Mouse (Mus musculus): ENCODE measurements around the gene Tesk1. TPM values are rescaled to one million over a fixed set of nuclear protein-coding genes. Genes with fewer than 3 reads are reported as not detected.
A peak's percentile ranks its signal among the peaks of the same experiment; 100 is the strongest.

Gene Tesk1
- polyA plus RNA-seq (2016; fragmentation: Nextera tagmentation; extraction: Ambion mirVana): 14.9 and 15.4 TPM in 2 replicates

DNA sequence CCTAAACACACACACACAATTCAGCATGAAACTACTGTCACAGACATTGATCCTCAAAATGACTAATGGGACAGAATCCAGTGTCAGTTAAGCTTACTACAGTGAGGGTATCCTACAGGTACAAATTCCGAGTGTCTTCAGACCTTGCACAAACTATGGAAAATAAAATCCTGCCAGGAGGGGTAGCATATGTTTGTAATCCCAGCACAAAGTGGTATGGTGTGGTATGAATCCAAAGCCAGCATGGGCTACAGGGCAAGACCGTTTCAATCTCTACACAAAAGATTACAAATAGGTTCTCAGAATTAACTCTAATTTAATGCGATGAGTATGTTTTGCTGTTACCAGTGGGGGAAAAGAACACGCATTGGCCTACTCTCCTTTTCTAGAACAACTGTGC is at the start of gene Tesk1:
TSS of gene Tesk1 (plus strand) at position 301 of the 400 bp plus-strand sequence.
- Histone ChIP-seq H3K27me3 (replicated peaks) (no peaks in the 10 kb centered on the region), H3K27ac (peak within 1 kb of the TSS; percentile 92), H3K9me3 (no peaks in the 10 kb centered on the region), H3K9ac (peak within 1 kb of the TSS; percentile 98), H3K4me2 (replicated peaks) (peak within 1 kb of the TSS; percentile 94), H3K4me1 (peaks cover 14% of the 10 kb centered on the region), H3K4me3 (peak within 1 kb of the TSS; percentile 97), H3K36me3 (peaks cover 14% of the 10 kb centered on the region)
- no peak for ATAC-seq (ENCODE audit: low FRiP score, low read depth)
- WGBS: 32% methylated on average over 4 of the region's 4 CpGs

DNA sequence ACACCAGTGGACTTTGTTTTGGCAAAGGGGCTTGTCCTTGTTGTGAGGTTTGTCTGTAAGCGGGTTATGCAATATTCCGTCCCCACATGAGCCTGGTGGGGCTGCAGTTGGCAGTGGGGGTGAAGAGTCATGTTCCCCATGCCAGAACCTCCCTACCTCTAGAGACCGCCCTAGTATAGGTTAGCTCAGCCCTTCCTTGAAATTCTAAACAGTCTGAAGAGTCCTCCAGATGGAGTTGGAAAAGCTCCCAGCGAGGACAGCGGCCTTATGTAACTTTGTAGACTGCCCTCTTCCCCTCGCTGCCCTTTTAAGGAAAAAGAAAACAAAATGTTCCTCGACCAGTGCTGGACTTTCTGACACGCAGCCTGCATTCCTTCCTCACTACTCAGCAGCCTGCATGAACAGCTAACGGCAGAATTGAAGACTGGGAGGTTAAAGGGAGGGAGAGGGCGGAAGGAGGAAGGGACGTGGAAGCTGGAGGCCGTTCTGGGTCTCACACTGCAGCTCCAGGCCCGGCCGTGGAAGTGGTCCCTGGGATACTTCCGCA is 47.3 kb upstream of the Tesk1 start:
- H3K9ac ChIP-seq: no peak overlapping the region
- H3K4me1 ChIP-seq: peaks cover 15% of the 10 kb centered on the region
- no peak for ATAC-seq (ENCODE audit: low FRiP score, low read depth)
- no peaks in the 10 kb centered on the region for H3K27me3 ChIP-seq (replicated peaks)
- no peaks in the 10 kb centered on the region for H3K9me3 ChIP-seq
- no peaks in the 10 kb centered on the region for H3K36me3 ChIP-seq
- no peak overlapping the region for H3K27ac ChIP-seq
- H3K4me2 ChIP-seq (replicated peaks): no peak overlapping the region
- 68% methylated on average over 15 of the region's 15 CpGs for WGBS
- H3K4me3 ChIP-seq: no peak overlapping the region

DNA sequence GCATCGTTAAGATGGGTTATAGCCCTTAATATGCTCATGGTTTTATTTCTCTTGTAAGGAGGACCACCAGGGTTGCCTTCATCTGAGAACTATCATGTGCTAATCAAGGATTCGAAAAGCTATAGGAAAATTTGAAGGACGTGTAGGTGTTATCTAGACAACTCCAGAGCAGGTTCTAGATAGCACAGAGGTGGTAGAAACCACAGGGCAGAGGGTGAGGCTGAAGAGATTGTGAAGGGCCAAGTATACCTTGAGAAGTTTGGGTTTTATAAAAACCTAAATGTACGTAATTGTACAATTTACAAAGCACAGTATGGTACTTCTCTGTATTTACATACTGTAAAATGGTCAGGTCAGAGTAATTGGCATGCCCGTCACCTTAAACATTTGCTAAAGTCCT is 46.6 kb upstream of the Tesk1 start:
- WGBS: 90% methylated on average over 5 of the region's 5 CpGs
- no peak overlapping the region for H3K4me2 ChIP-seq (replicated peaks)
- H3K36me3 ChIP-seq: no peaks in the 10 kb centered on the region
- ATAC-seq (ENCODE audit: low FRiP score, low read depth): no peak
- H3K4me1 ChIP-seq: peaks cover 16% of the 10 kb centered on the region
- no peak overlapping the region for H3K4me3 ChIP-seq
- H3K27me3 ChIP-seq (replicated peaks): no peaks in the 10 kb centered on the region
- no peak overlapping the region for H3K9ac ChIP-seq
- H3K27ac ChIP-seq: no peak overlapping the region
- no peaks in the 10 kb centered on the region for H3K9me3 ChIP-seq

DNA sequence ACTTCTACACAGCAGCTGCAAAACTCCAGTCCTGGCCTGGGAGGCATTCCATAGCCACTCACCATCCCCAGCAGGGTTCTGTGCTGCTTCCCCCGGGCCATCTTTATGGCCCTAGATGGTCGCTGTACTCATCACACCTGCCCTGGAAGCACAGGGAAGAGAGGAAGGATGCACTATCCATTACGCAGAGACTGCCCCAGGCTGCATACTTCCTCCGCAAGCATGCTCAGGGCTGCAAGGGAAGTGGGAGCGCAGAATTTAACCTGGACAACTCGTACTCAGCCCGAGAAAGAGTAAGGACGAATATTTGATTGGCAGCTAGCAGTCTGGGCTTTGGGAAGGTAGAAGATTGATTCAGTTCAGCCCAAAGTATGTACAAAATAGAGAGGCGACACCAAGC is 45.9 kb upstream of the Tesk1 start:
- no peaks in the 10 kb centered on the region for H3K27me3 ChIP-seq (replicated peaks)
- H3K4me2 ChIP-seq (replicated peaks): no peak overlapping the region
- H3K27ac ChIP-seq: no peak overlapping the region
- H3K9me3 ChIP-seq: no peaks in the 10 kb centered on the region
- no peak overlapping the region for H3K4me3 ChIP-seq
- no peak for ATAC-seq (ENCODE audit: low FRiP score, low read depth)
- H3K4me1 ChIP-seq: peaks cover 18% of the 10 kb centered on the region
- 68% methylated on average over 9 of the region's 9 CpGs for WGBS
- H3K9ac ChIP-seq: no peak overlapping the region
- H3K36me3 ChIP-seq: no peaks in the 10 kb centered on the region

DNA sequence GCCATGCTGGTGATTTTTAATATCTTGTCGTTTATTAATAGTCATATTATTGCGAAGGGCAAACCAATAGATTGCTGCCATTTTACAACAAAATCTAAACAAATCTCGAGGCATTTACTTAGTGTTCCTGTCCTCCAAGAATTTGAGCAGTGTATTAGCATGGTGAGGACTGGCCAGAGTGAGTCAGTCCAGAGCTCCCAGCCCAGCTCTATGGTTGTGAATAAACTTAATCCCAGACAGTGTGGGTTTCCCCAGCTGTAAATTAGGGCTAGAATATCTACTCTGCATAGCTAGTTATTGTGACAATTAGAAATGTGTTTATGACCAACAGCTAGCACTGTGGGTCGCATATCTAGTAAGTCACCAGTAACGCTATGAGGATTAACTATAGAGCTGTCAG is 45.4 kb upstream of the Tesk1 start:
- WGBS: 88% methylated on average over 5 of the region's 5 CpGs
- no peaks in the 10 kb centered on the region for H3K9me3 ChIP-seq
- ATAC-seq (ENCODE audit: low FRiP score, low read depth): no peak
- H3K4me3 ChIP-seq: no peak overlapping the region
- H3K36me3 ChIP-seq: no peaks in the 10 kb centered on the region
- no peak overlapping the region for H3K9ac ChIP-seq
- no peak overlapping the region for H3K27ac ChIP-seq
- no peaks in the 10 kb centered on the region for H3K27me3 ChIP-seq (replicated peaks)
- H3K4me2 ChIP-seq (replicated peaks): no peak overlapping the region
- peaks cover 24% of the 10 kb centered on the region for H3K4me1 ChIP-seq

DNA sequence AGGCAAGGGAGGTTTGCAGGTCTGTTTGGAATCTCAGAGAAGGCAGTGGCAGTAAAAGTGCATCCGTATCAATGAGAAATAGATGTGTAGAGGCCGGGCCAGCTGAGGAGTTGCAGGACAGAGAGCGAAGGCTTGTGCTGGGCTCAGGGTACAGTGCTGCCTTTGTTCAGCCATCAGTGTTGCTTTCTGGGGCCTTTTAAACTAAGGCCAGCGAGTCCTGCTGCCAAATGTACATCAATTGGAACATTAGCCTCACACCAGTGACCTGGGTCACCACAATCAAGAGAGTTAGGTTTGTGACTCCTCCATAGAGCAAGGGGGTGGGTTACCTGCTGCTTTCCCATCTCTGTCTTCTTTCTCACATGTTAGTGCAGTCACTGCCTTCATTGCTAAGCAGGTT is 43.7 kb upstream of the Tesk1 start:
- H3K9ac ChIP-seq: no peak overlapping the region
- no peak overlapping the region for H3K4me3 ChIP-seq

DNA sequence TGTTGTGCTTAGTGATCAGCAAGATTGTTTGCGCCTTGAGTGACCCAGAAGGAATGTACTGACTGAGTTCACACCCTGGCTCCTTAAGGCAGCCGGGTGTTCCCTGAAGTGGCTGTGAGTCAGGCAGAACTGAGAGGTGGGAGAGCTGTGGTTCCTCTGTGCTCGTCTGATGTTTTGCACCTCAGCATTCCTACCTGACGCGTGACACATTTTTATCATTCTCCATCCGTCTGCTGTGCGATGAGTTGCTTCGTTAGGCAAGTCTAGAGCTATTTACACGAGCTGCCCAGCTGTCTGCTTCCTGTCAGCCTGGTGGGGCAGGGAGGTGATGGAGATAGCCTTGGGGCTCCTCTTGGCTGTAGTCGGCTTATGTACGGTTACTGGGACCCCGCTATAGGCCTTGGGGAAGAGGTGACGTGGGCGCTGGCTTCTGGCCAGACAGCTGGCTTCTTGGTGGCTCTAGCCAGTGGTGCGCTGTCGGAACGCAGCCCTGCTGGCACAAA is 42.9 kb upstream of the Tesk1 start:
- Histone ChIP-seq H3K36me3 (no peaks in the 10 kb centered on the region), H3K9ac (no peak overlapping the region), H3K4me3 (no peak overlapping the region), H3K27me3 (replicated peaks) (no peaks in the 10 kb centered on the region), H3K4me2 (replicated peaks) (no peak overlapping the region), H3K27ac (no peak overlapping the region), H3K4me1 (peaks cover 25% of the 10 kb centered on the region), H3K9me3 (no peaks in the 10 kb centered on the region)
- 74% methylated on average over 17 of the region's 17 CpGs for WGBS
- no peak for ATAC-seq (ENCODE audit: low FRiP score, low read depth)

More for the DNA sequence above, 43.7 kb upstream of the Tesk1 start:
- Histone ChIP-seq H3K27ac (no peak overlapping the region), H3K4me2 (replicated peaks) (no peak overlapping the region), H3K27me3 (replicated peaks) (no peaks in the 10 kb centered on the region), H3K36me3 (no peaks in the 10 kb centered on the region), H3K4me1 (peaks cover 25% of the 10 kb centered on the region), H3K9me3 (no peaks in the 10 kb centered on the region)
- ATAC-seq (ENCODE audit: low FRiP score, low read depth): no peak
- 58% methylated on average over 4 of the region's 4 CpGs for WGBS

DNA sequence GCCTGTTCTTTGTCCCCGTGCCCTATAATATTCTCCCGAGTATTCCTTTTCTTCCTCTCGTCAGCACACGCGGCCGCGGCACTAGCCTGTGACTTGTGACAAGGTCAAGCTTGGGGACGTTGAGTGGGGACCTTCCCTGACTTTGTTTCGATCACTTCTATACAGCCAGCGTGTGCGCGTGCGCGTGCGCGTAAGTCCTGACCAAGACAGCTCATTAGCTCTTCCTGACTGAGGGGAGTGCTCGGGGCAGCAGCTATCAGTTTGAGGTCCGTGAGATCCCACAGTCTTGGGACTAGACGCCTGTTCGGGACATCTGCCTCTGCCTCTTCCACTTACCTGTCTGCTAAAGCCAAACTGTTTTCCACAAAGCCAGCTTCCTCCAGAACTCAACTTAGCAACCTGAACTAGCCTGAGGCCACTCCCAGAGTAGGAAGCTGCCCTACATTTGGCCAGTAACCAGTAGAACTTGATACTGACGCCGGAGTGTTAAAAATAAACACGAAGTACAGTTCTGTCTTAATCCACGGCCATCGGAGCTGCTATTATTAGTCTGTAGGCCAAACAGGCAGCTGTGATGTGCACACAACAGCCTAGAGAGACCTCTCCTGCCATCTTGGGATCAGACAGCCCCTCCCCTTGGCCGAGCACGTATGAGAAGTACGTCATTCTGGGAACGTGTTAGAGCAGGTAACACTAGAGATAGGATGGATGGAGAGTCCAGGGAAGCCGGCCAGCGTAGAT is 42.2 kb upstream of the Tesk1 start:
- Histone ChIP-seq H3K4me2 (replicated peaks) (no peak overlapping the region), H3K4me1 (peaks cover 25% of the 10 kb centered on the region), H3K9me3 (no peaks in the 10 kb centered on the region), H3K27me3 (replicated peaks) (no peaks in the 10 kb centered on the region), H3K4me3 (no peak overlapping the region), H3K27ac (no peak overlapping the region), H3K9ac (no peak overlapping the region), H3K36me3 (no peaks in the 10 kb centered on the region)
- WGBS: 86% methylated on average over 31 of the region's 31 CpGs
- ATAC-seq (ENCODE audit: low FRiP score, low read depth): no peak

DNA sequence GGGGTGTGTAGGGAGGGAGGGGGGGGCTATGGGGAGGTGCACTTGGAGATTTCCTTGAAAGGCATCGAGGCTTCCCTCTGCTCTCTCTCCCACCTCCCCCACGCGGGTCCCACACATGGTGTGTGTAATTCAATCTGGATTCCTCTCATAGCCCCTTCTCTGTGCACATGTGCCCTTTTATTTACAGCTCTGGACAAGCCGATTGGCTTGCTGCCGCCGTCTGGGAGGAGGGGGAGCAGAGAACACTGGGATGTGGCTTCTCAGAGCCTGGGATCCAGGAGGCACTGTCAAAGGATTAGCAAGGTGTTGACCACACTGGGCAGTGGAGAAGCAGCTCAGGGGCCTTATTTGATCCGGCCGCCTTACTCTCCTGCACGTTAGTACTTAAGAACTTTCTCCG is 40.8 kb upstream of the Tesk1 start:
- H3K9ac ChIP-seq: no peak overlapping the region
- 31% methylated on average over 10 of the region's 10 CpGs for WGBS
- no peaks in the 10 kb centered on the region for H3K9me3 ChIP-seq
- H3K4me2 ChIP-seq (replicated peaks): 0 out of 2 replicates have a peak overlapping the region, but pooled peaks have one; percentile 12
- no peak overlapping the region for H3K27ac ChIP-seq
- H3K4me1 ChIP-seq: peaks cover 32% of the 10 kb centered on the region
- H3K27me3 ChIP-seq (replicated peaks): no peaks in the 10 kb centered on the region
- H3K36me3 ChIP-seq: no peaks in the 10 kb centered on the region
- ATAC-seq (ENCODE audit: low FRiP score, low read depth): 0 out of 2 replicates have a peak, but pooled peaks have one; percentile 35
- no peak overlapping the region for H3K4me3 ChIP-seq

DNA sequence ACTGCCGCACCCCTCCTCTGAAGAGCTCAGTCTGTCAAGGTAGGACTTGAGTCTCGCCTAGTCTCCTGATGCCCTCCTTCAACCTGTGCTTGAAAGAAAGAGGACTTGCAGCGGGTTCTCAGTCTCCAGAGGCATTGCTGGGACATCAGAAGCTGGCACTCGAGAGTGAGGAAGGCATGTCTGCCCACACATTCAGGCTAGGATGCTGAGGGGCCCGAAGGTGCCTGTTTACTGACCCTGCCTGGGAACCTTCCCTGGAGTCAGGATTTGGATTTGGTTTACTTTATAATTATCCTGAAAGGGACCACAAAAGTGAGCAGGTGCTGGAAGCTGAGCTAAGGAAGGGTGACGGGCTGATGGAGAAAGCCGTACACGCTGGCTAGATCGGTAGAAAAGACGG is 40.3 kb upstream of the Tesk1 start:
- ATAC-seq (ENCODE audit: low FRiP score, low read depth): no peak
- no peaks in the 10 kb centered on the region for H3K27me3 ChIP-seq (replicated peaks)
- no peaks in the 10 kb centered on the region for H3K9me3 ChIP-seq
- peaks cover 33% of the 10 kb centered on the region for H3K4me1 ChIP-seq
- no peak overlapping the region for H3K9ac ChIP-seq
- H3K36me3 ChIP-seq: no peaks in the 10 kb centered on the region
- WGBS: 91% methylated on average over 10 of the region's 10 CpGs
- H3K4me3 ChIP-seq: no peak overlapping the region
- H3K27ac ChIP-seq: no peak overlapping the region
- H3K4me2 ChIP-seq (replicated peaks): no peak overlapping the region

DNA sequence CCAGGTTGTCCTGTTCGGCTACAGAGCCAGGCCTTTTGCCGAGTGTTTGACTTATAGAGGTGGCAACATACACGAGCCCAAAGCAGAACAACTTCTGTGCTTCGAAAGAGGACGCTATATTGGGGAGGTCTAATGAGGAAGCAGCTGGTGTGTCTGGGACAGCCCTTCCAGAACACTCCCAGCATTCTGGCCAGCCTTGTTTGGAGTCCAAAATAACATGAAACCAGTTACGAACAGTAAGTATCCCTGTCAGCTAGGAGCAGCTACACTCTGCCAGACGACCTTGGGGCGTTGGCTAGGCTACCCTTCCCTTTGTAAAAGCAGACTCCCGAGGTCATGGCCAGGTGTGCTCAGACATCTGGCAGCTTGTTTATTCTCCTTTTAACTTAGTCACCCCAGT is 39.5 kb upstream of the Tesk1 start:
- H3K27ac ChIP-seq: no peak overlapping the region
- 86% methylated on average over 9 of the region's 9 CpGs for WGBS
- no peak overlapping the region for H3K9ac ChIP-seq
- no peak for ATAC-seq (ENCODE audit: low FRiP score, low read depth)
- H3K4me2 ChIP-seq (replicated peaks): no peak overlapping the region
- H3K4me3 ChIP-seq: no peak overlapping the region
- H3K9me3 ChIP-seq: no peaks in the 10 kb centered on the region
- H3K27me3 ChIP-seq (replicated peaks): no peaks in the 10 kb centered on the region
- H3K4me1 ChIP-seq: peaks cover 35% of the 10 kb centered on the region
- no peaks in the 10 kb centered on the region for H3K36me3 ChIP-seq

DNA sequence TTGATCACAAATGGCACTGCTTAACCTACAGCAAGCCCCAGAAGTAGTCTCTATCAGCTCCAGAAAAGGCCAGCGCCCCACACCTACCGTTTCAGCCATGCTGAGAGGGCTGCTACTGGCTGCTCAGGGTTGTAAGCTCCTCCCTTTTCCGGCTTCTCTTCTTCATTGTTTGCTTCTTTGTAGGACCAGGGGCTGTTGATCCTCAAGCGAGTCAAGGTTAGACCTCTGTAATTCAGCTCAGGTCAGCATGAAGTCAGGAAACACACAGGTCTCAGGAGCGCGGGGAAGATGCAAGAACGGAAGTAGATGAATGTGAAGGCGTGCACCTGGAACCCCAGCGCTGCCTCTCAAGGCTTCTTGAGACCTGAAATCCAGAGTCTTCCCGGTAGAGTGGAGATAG is 37.0 kb upstream of the Tesk1 start:
- no peak for ATAC-seq (ENCODE audit: low FRiP score, low read depth)
- Histone ChIP-seq H3K27ac (no peak overlapping the region), H3K36me3 (no peaks in the 10 kb centered on the region), H3K9ac (no peak overlapping the region), H3K27me3 (replicated peaks) (no peaks in the 10 kb centered on the region), H3K4me1 (peaks cover 34% of the 10 kb centered on the region), H3K4me3 (no peak overlapping the region), H3K9me3 (no peaks in the 10 kb centered on the region), H3K4me2 (replicated peaks) (no peak overlapping the region)
- WGBS: 91% methylated on average over 10 of the region's 10 CpGs

Measured in neural tube, embryonic 12.5 days (tissue).